Mouse (Mus musculus) skeletal muscle tissue, adult 2 months (tissue): ENCODE results near the gene Ing4.

ENCODE experiments used
- DNase-seq: peaks from one replicate; pipeline ENCODE4 v3.0.0-alpha.2; 2012; ENCODE audit warnings: low read depth, low spot score

Gene Ing4

DNA sequence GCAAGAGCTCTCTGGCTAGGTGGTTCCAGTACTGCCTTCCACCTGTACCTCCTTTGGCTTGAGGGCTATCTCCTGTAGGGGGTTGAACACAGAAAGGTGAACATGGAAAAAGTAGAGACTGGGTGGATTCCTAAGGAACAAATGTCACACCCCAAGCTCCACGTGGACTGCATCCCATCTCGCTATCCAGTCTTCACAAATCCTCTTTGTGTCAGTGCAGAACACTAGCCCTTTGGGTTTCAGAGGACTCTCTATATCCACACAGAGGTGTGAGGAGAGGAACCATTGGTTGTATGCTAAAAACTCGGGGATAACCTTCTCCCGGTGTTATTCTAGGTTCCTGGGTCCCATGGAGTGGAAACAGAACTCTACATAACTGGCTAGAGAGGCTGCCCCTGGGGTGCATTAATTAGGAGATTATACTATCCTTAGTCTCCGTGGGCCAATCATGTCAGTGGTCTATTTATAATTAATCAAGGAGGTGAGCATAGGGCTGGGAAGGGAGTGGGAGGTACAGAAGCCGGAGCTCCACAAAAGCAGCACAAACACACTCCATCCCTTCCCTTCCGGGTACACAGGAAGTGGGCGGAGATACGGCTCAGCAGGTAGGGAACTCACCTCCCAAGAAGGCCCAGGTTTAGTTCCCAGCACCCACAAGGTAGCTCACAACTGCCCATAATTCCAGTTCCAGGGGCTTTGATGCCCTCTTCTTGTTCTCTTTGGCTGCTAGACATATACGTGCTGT lies 51.0 kb downstream of the Ing4 start:
- no peak for DNase-seq

DNA sequence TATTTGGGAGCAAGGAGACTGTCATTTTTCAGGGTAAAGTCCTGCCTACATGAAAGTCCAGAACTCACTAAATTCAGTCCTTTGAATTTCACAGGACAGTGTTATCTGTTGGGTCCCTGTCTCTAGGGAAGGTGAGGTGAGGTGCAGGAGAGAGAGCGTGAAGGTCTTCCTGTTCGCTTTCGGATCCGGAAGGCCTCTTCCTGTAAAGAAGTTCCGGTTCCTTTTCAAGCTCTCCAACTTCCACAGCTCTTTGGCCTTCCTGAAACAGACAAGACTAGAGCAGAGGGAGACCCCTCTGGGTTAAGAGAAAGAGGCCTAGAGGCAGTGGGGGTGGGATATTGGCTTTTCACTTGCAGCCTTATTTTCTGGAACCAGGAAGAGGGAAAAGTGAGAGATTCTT lies 52.8 kb downstream of the Ing4 start:
- no peak for DNase-seq

DNA sequence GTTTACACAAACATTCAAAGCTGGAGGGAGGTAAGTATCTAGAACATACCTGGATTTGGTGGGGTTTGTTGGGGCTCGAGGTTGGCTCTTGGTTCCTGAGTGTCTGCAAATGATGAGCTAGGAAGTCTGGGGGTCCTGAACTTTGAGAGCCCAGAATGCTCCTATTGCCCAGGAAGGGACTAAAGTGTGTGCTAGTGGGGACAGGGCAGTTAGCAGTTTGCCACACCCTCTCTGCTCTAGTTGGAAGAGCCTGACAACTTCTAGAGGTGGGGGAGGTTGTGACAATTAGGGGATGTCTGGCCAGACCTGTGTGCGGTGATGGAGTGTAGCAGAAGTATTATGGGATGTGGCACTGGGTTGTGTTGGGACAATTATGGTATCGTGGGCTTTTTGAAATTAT lies 55.3 kb downstream of the Ing4 start:
- DNase-seq = no peak

DNA sequence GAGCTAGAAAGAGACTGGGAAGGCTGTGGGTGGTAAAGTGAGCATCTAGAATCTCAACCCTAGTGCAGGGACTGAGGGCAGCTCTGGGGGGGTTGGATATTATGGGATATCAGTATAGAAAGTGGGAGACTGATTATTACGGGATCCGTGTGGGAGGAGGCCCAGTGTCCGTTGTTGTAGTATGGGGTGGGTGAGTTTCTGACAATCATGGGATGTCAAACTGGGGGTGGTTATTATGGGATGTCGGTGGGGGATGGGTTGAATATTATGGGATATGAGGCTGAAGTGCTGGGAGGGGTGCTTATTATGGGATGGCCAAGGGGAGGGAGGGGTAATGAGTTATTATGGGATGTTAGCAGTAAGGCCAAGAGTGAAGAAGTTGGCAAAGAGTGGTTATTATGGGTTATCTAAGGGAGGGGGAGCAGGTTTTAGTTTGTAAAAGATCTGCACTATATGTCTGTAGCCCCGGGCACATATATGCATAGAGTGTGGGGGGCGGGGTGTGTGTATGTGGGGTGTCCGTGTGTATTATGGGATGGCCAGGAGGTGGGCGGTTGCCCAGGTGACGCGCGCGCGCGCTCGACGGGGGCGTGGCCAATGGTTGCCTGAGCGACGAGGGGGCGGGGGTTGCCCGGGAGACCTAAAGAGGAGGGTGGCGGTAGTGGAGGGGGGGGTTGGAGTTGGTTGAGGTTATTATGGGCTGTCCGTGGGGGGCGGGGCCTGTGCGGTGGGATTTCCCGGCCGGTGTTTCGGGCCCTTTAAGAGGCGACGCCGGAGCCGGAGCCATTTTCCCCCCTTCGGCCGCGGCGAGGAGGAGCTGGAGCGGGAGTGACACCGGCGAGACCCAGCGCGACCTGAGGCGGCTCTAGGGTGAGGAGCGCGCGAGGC lies 56.1 kb downstream of the Ing4 start, which contains the start of gene Chd4:
Chd4 (plus strand) TSS at position 591 of the 888 bp plus-strand sequence.
- peak; percentile 89 for DNase-seq

DNA sequence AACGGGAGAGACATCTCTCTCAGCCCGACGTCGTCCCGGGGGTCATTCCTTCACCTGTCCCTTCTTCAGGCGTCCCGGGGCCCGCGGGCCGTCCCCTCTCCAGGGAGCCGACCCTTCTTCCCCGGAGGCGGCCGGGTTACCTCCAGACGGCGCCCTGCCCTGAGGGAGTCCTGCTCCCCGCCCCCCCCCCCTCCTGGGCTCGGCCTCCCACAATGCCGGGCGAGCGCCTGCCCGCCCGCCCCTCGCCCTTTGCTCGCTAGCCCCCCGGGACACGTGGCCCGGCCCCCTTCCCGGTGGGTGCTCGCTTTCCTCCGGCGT lies 56.7 kb downstream of the Ing4 start:
- DNase-seq = no peak

DNA sequence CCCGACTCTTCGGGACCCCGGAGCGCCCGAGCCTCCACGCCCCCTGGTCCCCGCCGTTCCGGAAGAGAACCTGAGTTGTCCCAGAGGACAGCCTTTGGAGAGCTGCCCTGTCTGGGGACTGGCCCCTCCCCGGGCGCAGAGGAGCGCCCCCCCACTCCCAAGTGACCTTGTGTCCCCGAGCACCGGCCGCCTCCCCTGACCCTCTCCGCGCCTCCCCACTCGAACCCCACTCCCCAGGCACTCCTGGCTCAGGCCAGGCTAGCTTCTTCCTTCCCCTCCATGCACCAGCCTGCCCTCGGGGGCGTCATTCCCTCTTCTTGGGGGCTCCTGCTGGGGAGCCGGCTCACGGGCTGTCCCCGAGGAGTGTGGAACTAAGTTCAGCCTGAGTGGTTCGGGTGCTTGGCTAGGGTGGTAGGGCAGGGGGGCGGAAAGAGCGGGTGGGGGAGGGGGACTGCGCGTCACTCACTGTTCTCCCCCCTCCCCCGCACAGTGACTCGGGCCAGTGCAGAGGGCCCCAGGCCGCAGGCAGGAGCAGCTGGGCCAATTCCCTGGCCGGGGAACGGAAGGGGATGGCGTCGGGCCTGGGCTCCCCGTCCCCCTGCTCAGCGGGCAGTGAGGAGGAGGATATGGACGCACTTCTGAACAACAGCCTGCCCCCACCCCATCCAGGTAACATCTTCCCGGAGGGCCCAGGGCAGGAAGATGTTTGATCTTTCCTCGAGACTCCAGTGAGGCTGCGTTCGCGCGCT lies 57.2 kb downstream of the Ing4 start:
- DNase-seq = peak; percentile 53

DNA sequence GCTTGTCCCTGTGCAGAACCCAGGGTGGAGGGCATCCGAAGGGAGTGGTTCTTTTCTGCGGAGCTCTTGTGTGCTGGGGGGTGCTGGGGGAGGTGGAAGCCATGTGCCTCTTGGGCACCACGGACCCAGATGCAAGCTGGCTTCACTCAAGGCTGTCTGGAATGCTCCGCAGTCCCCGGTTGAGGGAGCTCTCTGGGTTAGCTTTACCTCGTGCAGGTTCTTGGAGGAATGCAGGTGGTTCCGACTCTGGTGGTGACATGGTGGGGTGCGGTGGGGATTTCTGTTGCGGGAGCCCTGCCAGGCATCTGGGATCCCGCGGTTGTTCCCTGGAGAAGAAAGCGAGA lies 57.8 kb downstream of the Ing4 start:
- DNase-seq = no peak

DNA sequence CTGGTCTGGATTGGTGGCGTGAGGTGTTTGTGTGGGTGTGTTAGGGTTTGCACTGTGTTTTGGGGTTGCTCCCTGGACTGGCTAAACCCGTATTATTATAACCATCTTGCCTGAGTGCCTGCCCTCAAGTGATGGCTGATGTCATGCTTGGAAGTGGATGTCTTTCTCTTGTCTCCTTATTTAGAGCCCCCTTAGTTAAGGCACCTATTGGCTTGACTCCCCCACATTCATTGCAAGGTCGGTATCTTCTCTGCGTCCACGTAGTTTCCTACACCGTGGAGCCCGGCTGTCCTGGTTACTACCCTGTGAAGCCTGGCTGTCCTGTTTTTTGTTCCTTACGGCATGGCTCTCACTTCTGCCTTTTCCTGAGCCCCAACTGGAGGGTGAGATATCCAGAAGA lies 58.4 kb downstream of the Ing4 start:
- no peak for DNase-seq

DNA sequence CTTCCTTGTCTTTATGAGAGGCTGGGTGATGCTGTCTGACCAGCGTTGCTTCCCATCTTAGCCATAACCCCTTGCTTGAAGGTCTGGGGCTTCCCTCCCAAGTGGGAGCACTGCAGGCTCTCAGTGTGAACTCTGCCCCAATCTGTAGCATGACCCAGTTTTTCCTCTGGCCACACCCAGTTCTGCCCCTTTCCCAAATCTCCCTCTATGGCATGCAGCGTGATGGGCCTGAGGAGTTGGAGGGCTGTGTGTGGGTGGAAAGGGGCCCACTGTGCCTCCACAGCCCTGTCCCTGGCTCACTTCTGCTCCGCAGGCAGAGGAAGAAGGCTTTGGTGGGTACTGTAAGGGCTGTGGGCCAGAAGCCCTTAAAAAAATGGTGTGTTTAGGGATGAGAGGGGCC lies 59.0 kb downstream of the Ing4 start:
- DNase-seq = no peak
